Mouse (Mus musculus): ENCODE measurements at regions not wholly inside any gene's neighbourhood (a gene's known extent, or its start where the extent isn't known, plus 50 kb on each side); places are given as distances from the start of the nearest gene placed in this dataset.

DNA sequence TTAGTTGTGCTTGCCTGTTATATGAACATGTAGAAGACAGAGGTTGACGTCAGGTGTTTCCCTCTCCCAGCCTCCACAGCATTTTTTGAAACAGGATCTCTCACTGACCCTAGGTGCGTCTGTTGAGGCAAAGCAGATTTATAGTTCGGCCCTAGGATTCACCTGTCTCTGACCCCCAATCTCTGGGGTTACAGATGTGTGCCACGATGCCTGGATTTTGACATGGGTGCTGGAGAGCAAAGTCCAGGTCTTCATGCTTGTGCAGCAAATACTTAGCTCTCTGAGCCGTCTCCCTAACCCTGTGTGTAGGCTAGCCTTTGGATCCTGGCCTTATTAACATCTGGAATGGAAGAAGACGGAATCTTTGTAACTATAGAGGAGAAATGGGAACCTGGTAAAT is 129.3 kb downstream of the Hlx start:
- Histone ChIP-seq H3K79me2 (ENCODE audit: control insufficient read depth, insufficient read depth) (no peaks in the 10 kb centered on the region), H3K36me3 (ENCODE audit: control insufficient read depth, insufficient read depth) (no peaks in the 10 kb centered on the region), H3K27me3 (ENCODE audit: control insufficient read depth, insufficient read depth, insufficient read length) (no peaks in the 10 kb centered on the region), H3ac (ENCODE audit: control insufficient read depth, insufficient read length, low read depth) (no peak overlapping the region), H3K79me3 (ENCODE audit: low read depth) (no peaks in the 10 kb centered on the region), H3K4me3 (ENCODE audit: insufficient read depth, poor library complexity, severe bottlenecking) (no peak overlapping the region)
- TF ChIP-seq FOSL1 (IDR thresholded peaks at IDR 0.05; ENCODE audit: insufficient read depth, low read length, poor library complexity, severe bottlenecking) (no peak), MAX (IDR thresholded peaks at IDR 0.05) (no peak), MYOD1 (IDR thresholded peaks at IDR 0.05; ENCODE audit: control insufficient read depth, insufficient read length, low read depth) (no peak), CTCF (IDR thresholded peaks at IDR 0.05; ENCODE audit: control insufficient read depth, insufficient read depth, insufficient read length) (no peak), MYOG (IDR thresholded peaks at IDR 0.05; ENCODE audit: control insufficient read depth, extremely low read depth, insufficient read length) (no peak), CEBPB (IDR thresholded peaks at IDR 0.05; ENCODE audit: low read depth) (no peak), USF1 (IDR thresholded peaks at IDR 0.05; ENCODE audit: low read depth) (no peak)

DNA sequence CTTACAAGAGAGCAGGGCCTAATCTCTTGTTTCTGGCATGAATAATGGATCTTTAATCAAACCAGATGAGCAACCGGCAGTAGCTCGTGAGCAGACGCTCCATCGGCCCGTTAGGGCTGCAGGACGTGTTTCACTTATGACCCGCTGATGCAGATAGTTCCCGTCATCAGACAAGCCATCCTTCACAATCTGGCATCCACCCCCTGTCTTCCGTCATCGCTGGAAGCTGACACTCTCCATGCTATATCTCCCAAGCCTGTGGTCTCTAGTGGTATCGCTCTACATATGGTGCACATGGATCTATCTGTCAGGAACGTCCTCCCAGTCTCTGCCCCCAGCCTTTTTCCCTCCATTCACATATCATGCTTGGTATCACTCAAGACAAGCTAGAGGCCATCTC is 137.0 kb downstream of the Hlx start:
- no peak overlapping the region for H3ac ChIP-seq (ENCODE audit: control insufficient read depth, insufficient read length, low read depth)
- H3K79me3 ChIP-seq (ENCODE audit: low read depth): no peaks in the 10 kb centered on the region
- no peaks in the 10 kb centered on the region for H3K27me3 ChIP-seq (ENCODE audit: control insufficient read depth, insufficient read depth, insufficient read length)
- H3K36me3 ChIP-seq (ENCODE audit: control insufficient read depth, insufficient read depth): no peaks in the 10 kb centered on the region
- H3K4me3 ChIP-seq (ENCODE audit: insufficient read depth, poor library complexity, severe bottlenecking): no peak overlapping the region
- H3K79me2 ChIP-seq (ENCODE audit: control insufficient read depth, insufficient read depth): no peaks in the 10 kb centered on the region
- no peak for TF ChIP-seq CTCF (IDR thresholded peaks at IDR 0.05; ENCODE audit: control insufficient read depth, insufficient read depth, insufficient read length)
- no peak for TF ChIP-seq FOSL1 (IDR thresholded peaks at IDR 0.05; ENCODE audit: insufficient read depth, low read length, poor library complexity, severe bottlenecking)
- TF ChIP-seq MYOD1 (IDR thresholded peaks at IDR 0.05; ENCODE audit: control insufficient read depth, insufficient read length, low read depth): no peak
- TF ChIP-seq USF1 (IDR thresholded peaks at IDR 0.05; ENCODE audit: low read depth): no peak
- TF ChIP-seq CEBPB (IDR thresholded peaks at IDR 0.05; ENCODE audit: low read depth): no peak
- TF ChIP-seq MYOG (IDR thresholded peaks at IDR 0.05; ENCODE audit: control insufficient read depth, extremely low read depth, insufficient read length): no peak
- no peak for TF ChIP-seq MAX (IDR thresholded peaks at IDR 0.05)

DNA sequence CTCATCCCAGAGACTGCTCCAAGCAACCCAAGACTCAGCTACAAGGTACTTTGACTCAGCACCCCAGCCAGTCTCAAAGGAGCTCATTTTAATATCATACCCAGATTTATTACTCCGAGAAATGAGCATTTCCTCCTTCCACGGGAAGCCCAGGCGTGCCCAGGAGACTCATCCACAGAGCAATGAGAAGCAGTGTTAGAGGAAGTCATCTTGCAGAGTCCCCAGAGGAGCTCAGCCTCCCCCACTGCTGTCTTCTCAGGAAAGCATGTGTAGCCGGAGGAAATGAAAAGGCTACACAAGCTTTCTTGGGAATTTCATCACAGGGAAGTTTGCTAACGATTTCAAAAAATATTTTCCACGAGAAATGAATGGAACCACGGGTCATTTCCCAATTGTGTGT is 141.8 kb downstream of the Hlx start:
- no peaks in the 10 kb centered on the region for H3K36me3 ChIP-seq (ENCODE audit: control insufficient read depth, insufficient read depth)
- H3K27me3 ChIP-seq (ENCODE audit: control insufficient read depth, insufficient read depth, insufficient read length): no peaks in the 10 kb centered on the region
- no peak for TF ChIP-seq FOSL1 (IDR thresholded peaks at IDR 0.05; ENCODE audit: insufficient read depth, low read length, poor library complexity, severe bottlenecking)
- TF ChIP-seq MYOD1 (IDR thresholded peaks at IDR 0.05; ENCODE audit: control insufficient read depth, insufficient read length, low read depth): no peak
- TF ChIP-seq MAX (IDR thresholded peaks at IDR 0.05): no peak
- TF ChIP-seq USF1 (IDR thresholded peaks at IDR 0.05; ENCODE audit: low read depth): no peak
- no peak for TF ChIP-seq CTCF (IDR thresholded peaks at IDR 0.05; ENCODE audit: control insufficient read depth, insufficient read depth, insufficient read length)
- TF ChIP-seq MYOG (IDR thresholded peaks at IDR 0.05; ENCODE audit: control insufficient read depth, extremely low read depth, insufficient read length): no peak
- no peak for TF ChIP-seq CEBPB (IDR thresholded peaks at IDR 0.05; ENCODE audit: low read depth)
- H3K4me3 ChIP-seq (ENCODE audit: insufficient read depth, poor library complexity, severe bottlenecking): no peak overlapping the region
- no peaks in the 10 kb centered on the region for H3K79me3 ChIP-seq (ENCODE audit: low read depth)
- no peak overlapping the region for H3ac ChIP-seq (ENCODE audit: control insufficient read depth, insufficient read length, low read depth)
- no peaks in the 10 kb centered on the region for H3K79me2 ChIP-seq (ENCODE audit: control insufficient read depth, insufficient read depth)

DNA sequence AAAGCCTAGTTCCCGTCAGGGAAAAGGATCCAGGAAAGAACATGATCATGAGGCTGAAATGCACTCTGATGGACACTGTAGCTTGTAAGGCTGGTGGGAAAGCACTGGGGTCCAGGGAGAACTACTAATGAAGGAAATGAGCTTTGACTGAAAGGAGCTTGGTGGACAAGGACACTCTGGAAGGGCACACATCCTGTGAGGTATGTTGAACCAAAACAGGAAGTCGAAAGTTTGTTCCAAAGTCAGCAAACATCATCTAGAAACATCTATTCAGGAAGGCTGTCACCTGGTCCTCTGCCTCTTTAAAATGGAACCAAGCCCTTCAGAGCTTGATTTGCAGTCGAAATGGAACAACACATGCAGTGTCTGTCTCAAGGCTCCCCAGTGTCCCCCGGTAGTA is 143.1 kb downstream of the Hlx start:
- TF ChIP-seq FOSL1 (IDR thresholded peaks at IDR 0.05; ENCODE audit: insufficient read depth, low read length, poor library complexity, severe bottlenecking) (no peak), MAX (IDR thresholded peaks at IDR 0.05) (no peak), USF1 (IDR thresholded peaks at IDR 0.05; ENCODE audit: low read depth) (no peak)
- no peak overlapping the region for H3ac ChIP-seq (ENCODE audit: control insufficient read depth, insufficient read length, low read depth)
- no peaks in the 10 kb centered on the region for H3K79me3 ChIP-seq (ENCODE audit: low read depth)
- no peaks in the 10 kb centered on the region for H3K79me2 ChIP-seq (ENCODE audit: control insufficient read depth, insufficient read depth)
- no peaks in the 10 kb centered on the region for H3K27me3 ChIP-seq (ENCODE audit: control insufficient read depth, insufficient read depth, insufficient read length)
- H3K36me3 ChIP-seq (ENCODE audit: control insufficient read depth, insufficient read depth): no peaks in the 10 kb centered on the region
- no peak overlapping the region for H3K4me3 ChIP-seq (ENCODE audit: insufficient read depth, poor library complexity, severe bottlenecking)

DNA sequence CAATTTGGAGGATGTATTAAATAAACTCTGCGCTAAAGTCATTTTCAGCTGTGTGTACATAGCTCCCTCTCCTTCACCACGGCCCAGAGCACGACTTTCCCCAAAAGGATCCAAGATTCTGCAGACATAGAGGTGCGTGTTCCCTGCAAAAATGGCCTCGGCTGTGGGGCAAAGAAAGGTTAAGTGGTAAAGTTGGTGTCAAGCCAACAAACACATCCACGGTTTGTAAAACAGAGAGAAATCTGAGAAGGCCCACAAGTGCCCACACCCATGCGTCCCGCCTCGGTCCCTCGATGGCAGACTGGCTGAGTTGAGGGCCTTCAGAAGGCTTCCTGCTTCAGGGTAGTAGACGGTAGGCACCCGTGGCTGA is 147.9 kb downstream of the Hlx start:
- Histone ChIP-seq H3K79me3 (ENCODE audit: low read depth) (no peaks in the 10 kb centered on the region), H3ac (ENCODE audit: control insufficient read depth, insufficient read length, low read depth) (no peak overlapping the region), H3K4me3 (ENCODE audit: insufficient read depth, poor library complexity, severe bottlenecking) (no peak overlapping the region), H3K36me3 (ENCODE audit: control insufficient read depth, insufficient read depth) (no peaks in the 10 kb centered on the region), H3K27me3 (ENCODE audit: control insufficient read depth, insufficient read depth, insufficient read length) (no peaks in the 10 kb centered on the region), H3K79me2 (ENCODE audit: control insufficient read depth, insufficient read depth) (no peaks in the 10 kb centered on the region)
- TF ChIP-seq MYOD1 (IDR thresholded peaks at IDR 0.05; ENCODE audit: control insufficient read depth, insufficient read length, low read depth) (no peak), FOSL1 (IDR thresholded peaks at IDR 0.05; ENCODE audit: insufficient read depth, low read length, poor library complexity, severe bottlenecking) (no peak), CEBPB (IDR thresholded peaks at IDR 0.05; ENCODE audit: low read depth) (no peak)

DNA sequence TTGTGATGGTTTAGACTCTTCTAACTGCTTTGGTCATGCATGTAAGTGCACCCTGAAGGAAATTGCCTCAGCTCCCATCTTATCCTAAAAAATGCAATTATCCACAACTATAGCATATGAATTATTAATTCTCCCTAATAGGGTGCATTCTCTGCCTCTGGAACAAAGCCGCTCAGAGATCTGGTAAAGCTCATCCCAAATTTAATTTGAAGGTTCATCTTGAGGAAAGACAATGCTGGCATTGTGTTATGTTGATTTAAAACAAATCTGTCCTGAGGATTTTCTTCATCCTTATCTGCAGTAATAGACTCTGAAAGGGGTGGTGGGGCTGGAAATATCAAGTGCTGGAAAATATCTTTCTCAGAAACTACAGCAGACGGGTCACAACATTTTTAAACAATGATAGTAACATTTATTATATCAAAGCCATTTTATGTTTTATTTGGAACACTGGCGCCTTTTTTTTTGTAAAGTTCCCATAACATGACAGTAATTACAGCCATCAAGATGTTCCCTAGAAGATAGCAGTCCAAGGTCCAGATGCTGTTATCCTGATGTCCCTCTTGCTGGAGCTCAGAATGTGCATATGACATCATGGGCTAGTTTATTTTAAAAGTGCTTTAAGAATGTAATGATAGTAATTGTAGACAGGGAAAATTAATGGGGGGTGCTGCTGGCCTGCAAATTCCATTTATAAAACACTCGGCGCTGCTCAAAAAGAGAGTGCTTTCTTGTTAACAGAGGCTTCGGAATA is 148.5 kb downstream of the Hlx start:
- H3K27me3 ChIP-seq (ENCODE audit: control insufficient read depth, insufficient read depth, insufficient read length): no peaks in the 10 kb centered on the region
- no peaks in the 10 kb centered on the region for H3K36me3 ChIP-seq (ENCODE audit: control insufficient read depth, insufficient read depth)
- TF ChIP-seq FOSL1 (IDR thresholded peaks at IDR 0.05; ENCODE audit: insufficient read depth, low read length, poor library complexity, severe bottlenecking) (no peak), MAX (IDR thresholded peaks at IDR 0.05) (no peak), CTCF (IDR thresholded peaks at IDR 0.05; ENCODE audit: control insufficient read depth, insufficient read depth, insufficient read length) (no peak), MYOG (IDR thresholded peaks at IDR 0.05; ENCODE audit: control insufficient read depth, extremely low read depth, insufficient read length) (no peak), CEBPB (IDR thresholded peaks at IDR 0.05; ENCODE audit: low read depth) (no peak), USF1 (IDR thresholded peaks at IDR 0.05; ENCODE audit: low read depth) (no peak)

More for the DNA sequence above, 148.5 kb downstream of the Hlx start:
- H3K79me2 ChIP-seq (ENCODE audit: control insufficient read depth, insufficient read depth): no peaks in the 10 kb centered on the region
- no peak overlapping the region for H3ac ChIP-seq (ENCODE audit: control insufficient read depth, insufficient read length, low read depth)
- H3K79me3 ChIP-seq (ENCODE audit: low read depth): no peaks in the 10 kb centered on the region
- no peak overlapping the region for H3K4me3 ChIP-seq (ENCODE audit: insufficient read depth, poor library complexity, severe bottlenecking)

All from C2C12 (cell line).